Mouse (Mus musculus): ENCODE data around the gene Eri3.

Eri3 gene

GRCm38 (mm10) chr4:117623025-117623424 lies 72.9 kb downstream of the Eri3 start:
- no peak for DNase-seq (ENCODE audit: low spot score in 2 of 2)

GRCm38 (mm10) chr4:117624660-117625059 lies 74.5 kb downstream of the Eri3 start:
- DNase-seq (ENCODE audit: low spot score in 2 of 2) = no peak

GRCm38 (mm10) chr4:117628464-117628863 lies 78.3 kb downstream of the Eri3 start:
- DNase-seq (ENCODE audit: low spot score in 2 of 2) = no peak

- DNase-seq (ENCODE audit: low spot score in 2 of 2) = no peak
Observed at GRCm38 (mm10) chr4:117630053-117630670, 80.0 kb downstream of the Eri3 start.

- DNase-seq (ENCODE audit: low spot score in 2 of 2) = no peak
Observed at GRCm38 (mm10) chr4:117633527-117633926, 83.4 kb downstream of the Eri3 start.

- no peak for DNase-seq (ENCODE audit: low spot score in 2 of 2)
Observed at GRCm38 (mm10) chr4:117634642-117635041, 84.5 kb downstream of the Eri3 start.

GRCm38 (mm10) chr4:117636152-117636551 lies 86.0 kb downstream of the Eri3 start:
- DNase-seq (ENCODE audit: low spot score in 2 of 2) = no peak

- DNase-seq (ENCODE audit: low spot score in 2 of 2) = no peak
Observed at GRCm38 (mm10) chr4:117636891-117637613, 86.9 kb downstream of the Eri3 start.

- DNase-seq (ENCODE audit: low spot score in 2 of 2) = no peak
Observed at GRCm38 (mm10) chr4:117640925-117641703, 90.9 kb downstream of the Eri3 start.

- no peak for DNase-seq (ENCODE audit: low spot score in 2 of 2)
Observed at GRCm38 (mm10) chr4:117641804-117642203, 91.6 kb downstream of the Eri3 start.

GRCm38 (mm10) chr4:117645031-117645435 lies 94.9 kb downstream of the Eri3 start:
- DNase-seq (ENCODE audit: low spot score in 2 of 2) = no peak

GRCm38 (mm10) chr4:117645859-117646258 lies 95.7 kb downstream of the Eri3 start:
- no peak for DNase-seq (ENCODE audit: low spot score in 2 of 2)

- no peak for DNase-seq (ENCODE audit: low spot score in 2 of 2)
Observed at GRCm38 (mm10) chr4:117646496-117646895, 96.3 kb downstream of the Eri3 start.

- no peak for DNase-seq (ENCODE audit: low spot score in 2 of 2)
Observed at GRCm38 (mm10) chr4:117646926-117647755, 97.0 kb downstream of the Eri3 start.

GRCm38 (mm10) chr4:117651626-117652101 lies 101.5 kb downstream of the Eri3 start:
- DNase-seq (ENCODE audit: low spot score in 2 of 2) = no peak

GRCm38 (mm10) chr4:117652727-117653126 lies 102.6 kb downstream of the Eri3 start:
- no peak for DNase-seq (ENCODE audit: low spot score in 2 of 2)

- no peak for DNase-seq (ENCODE audit: low spot score in 2 of 2)
Observed at GRCm38 (mm10) chr4:117654016-117654702, 104.0 kb downstream of the Eri3 start.

GRCm38 (mm10) chr4:117654703-117655499 lies 104.7 kb downstream of the Eri3 start:
- DNase-seq (ENCODE audit: low spot score in 2 of 2) = no peak

GRCm38 (mm10) chr4:117655500-117655863 lies 105.3 kb downstream of the Eri3 start:
- no peak for DNase-seq (ENCODE audit: low spot score in 2 of 2)

- DNase-seq (ENCODE audit: low spot score in 2 of 2) = no peak
Observed at GRCm38 (mm10) chr4:117656961-117657360, 106.8 kb downstream of the Eri3 start.

Data from thymus, postnatal 10 days (tissue).